Mouse (Mus musculus) lung, adult 2 months (tissue): Measurements from ENCODE around the gene Smim22.

Source experiments
- CTCF ChIP-seq: fragments of 200-500 bp; IDR thresholded peaks from 2 replicates; pipeline ENCODE4 v1.5.1; 2011; ENCODE audit warnings: mild to moderate bottlenecking, low read length, control low read depth; ENCODE audit not compliant: insufficient read depth
- POLR2A ChIP-seq: fragments of 200-500 bp; IDR thresholded peaks from 2 replicates; pipeline ENCODE4 v1.6.1; 2011; ENCODE audit warnings: low read depth, mild to moderate bottlenecking, control low read depth, low read length, borderline replicate concordance; ENCODE audit errors: extremely low read depth

GRCm38 (mm10) chr16:4998984-4999383 lies 8.1 kb upstream of the Smim22 start:
- TF ChIP-seq POLR2A, result no peak
- TF ChIP-seq CTCF, result no peak
